Mouse (Mus musculus) myocyte (in vitro differentiated cells): ENCODE results near the gene Ciz1.

Experiments
- MYOD1 ChIP-seq, 3 experiments: IDR thresholded peaks; one replicate each; pipeline ENCODE4 v1.6.1; 2011; ENCODE audit warnings: control low read depth in 2 of 3, low read depth in 2 of 3, mild to moderate bottlenecking in 2 of 3, moderate library complexity in 1 of 3; ENCODE audit not compliant: insufficient read length in 2 of 3, control insufficient read depth in 1 of 3
- MYOG ChIP-seq, 3 experiments: IDR thresholded peaks; one replicate each; pipeline ENCODE4 v1.6.1; 2011; ENCODE audit warnings: control low read depth in 2 of 3, low read depth in 2 of 3, mild to moderate bottlenecking in 2 of 3; ENCODE audit not compliant: insufficient read length in 2 of 3, control insufficient read depth in 1 of 3, insufficient read depth in 1 of 3
- POLR2A ChIP-seq: IDR thresholded peaks from one replicate; pipeline ENCODE4 v1.6.1; 2011; ENCODE audit warnings: low read depth, mild to moderate bottlenecking, control low read depth, moderate library complexity; ENCODE audit not compliant: insufficient read length
- POLR2AphosphoS2 ChIP-seq: IDR thresholded peaks from one replicate; pipeline ENCODE4 v1.6.1; 2011; ENCODE audit warnings: low read depth, control low read depth; ENCODE audit not compliant: insufficient read length
- SRF ChIP-seq: IDR thresholded peaks from one replicate; pipeline ENCODE4 v1.6.1; 2011; ENCODE audit warnings: low read depth; ENCODE audit not compliant: control insufficient read depth, insufficient read length
- TCF12 ChIP-seq: IDR thresholded peaks from one replicate; pipeline ENCODE4 v1.6.1; 2011; ENCODE audit warnings: mild to moderate bottlenecking, control low read depth; ENCODE audit not compliant: poor library complexity, insufficient read depth, severe bottlenecking
- TCF3 ChIP-seq: IDR thresholded peaks from one replicate; pipeline ENCODE4 v1.6.1; 2011; ENCODE audit warnings: low read depth, control low read depth; ENCODE audit not compliant: insufficient read length
- USF1 ChIP-seq: IDR thresholded peaks from one replicate; pipeline ENCODE4 v1.6.1; 2011; ENCODE audit warnings: low read depth, mild to moderate bottlenecking, control low read depth, moderate library complexity

- TF ChIP-seq POLR2A (no peak), MYOG (IDR thresholded peaks at IDR 0.05; ENCODE audit: control insufficient read depth in 1 of 3, insufficient read depth in 1 of 3, insufficient read length in 2 of 3, low read depth in 2 of 3) (no peak), USF1 (no peak), TCF12 (no peak), POLR2AphosphoS2 (no peak), SRF (no peak), TCF3 (no peak), MYOD1 (IDR thresholded peaks at IDR 0.05; ENCODE audit: control insufficient read depth in 1 of 3, insufficient read length in 2 of 3, low read depth in 2 of 3) (no peak)
Measured at GRCm38 (mm10) chr2:32374191-32374590, 22.1 kb downstream of the Ciz1 start.
